Mouse (Mus musculus) urinary bladder, adult 18-20 months (tissue): ENCODE measurements around the gene Peli2.
A peak's percentile ranks its signal among the peaks of the same experiment; 100 is the strongest.

Experiments used
- DNase-seq, 2 experiments: peaks; one replicate each; pipeline ENCODE4 v3.0.0; 2022; ENCODE audit warnings: low spot score in 2 of 2, mixed read lengths in 2 of 2

Gene Peli2

DNA sequence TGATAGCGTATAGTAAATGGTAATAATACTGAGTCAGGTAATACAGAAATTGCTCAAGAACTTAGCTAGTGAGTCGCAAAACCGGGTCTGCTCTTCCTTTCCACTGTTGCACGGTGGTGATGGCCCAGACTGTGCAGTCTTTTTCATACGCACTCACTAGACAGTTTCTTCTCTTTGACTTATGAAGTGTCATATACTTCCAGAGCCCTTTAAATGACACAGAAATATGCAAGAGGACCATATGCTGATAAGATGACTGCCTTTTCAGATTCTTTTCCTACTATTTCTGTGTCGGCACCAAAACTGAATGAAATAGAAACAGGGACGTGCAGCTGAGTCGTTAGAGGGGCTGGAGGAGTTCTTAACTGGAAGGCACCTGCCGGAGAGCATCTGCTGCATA lies 102.1 kb downstream of the Peli2 start:
- no peak for DNase-seq

DNA sequence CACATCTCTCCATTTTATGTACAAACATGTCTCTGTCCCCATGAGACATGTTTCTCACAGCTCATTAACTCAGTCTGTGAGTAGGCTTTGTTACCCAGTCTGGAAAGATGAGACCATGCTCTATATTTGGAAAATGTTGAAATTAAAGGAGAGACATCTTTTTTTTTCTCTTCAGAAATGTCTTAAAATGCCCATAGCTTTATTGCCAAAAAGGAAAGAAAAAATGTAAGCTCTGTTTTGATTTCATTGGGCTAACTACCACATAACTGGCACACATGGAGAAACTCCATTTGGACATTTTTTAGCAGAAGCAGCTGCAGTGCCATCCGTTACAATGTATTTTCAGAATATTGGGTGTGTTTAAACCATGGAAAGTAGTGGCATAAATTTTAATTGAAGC lies 103.6 kb downstream of the Peli2 start:
- DNase-seq, result no peak

DNA sequence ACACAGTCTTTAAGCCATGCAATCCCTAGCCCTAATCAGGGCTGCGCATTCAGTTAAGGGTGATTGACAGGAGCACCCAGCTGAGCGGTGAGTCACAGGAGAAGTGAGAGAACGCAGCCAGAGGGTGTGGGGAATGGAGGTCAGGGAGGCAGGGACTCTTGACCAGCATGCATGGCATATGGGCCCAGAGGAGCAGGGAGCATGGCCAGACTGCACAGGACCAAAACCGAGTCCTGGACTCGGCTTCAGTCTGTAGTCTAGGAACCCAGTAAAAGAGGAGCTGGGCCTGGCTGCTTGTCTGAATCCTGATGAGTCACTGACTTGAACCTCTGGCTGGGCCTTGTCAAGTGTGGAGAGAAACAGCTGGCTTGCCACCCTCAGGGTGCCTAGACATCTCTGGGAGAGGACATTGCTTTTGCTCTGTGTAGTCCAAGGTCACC lies 104.3 kb downstream of the Peli2 start:
- no peak for DNase-seq

DNA sequence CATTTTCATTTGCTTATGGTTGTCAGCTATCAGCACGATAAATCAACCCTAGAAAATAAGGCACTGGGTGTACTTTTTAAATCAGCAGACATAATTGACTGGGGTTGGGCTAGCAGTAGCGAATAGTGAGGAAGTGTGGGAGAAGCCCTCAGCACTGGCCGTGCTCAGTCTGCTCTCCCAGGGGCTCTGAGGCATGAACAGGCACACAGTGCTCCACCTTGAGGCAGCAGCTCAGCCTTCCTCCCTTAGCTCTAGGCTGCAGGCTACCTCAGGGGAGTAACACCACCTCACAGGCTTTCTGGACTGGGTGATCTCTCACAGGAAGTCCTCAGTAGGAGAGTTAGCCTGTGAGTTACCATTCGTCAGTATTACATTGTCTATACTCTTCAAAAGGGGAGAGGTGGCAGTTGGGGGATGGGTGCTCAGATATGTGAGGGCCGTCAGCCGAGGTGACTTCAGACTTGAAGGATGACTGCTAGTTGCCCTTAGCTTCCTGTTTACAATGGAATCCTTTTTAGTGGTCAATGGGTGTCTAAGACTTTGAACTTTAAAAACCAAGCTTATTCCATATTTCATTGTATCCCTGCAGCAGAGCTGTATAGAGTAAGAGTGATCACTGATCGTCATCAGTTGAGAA lies 105.3 kb downstream of the Peli2 start:
- DNase-seq, result no peak

DNA sequence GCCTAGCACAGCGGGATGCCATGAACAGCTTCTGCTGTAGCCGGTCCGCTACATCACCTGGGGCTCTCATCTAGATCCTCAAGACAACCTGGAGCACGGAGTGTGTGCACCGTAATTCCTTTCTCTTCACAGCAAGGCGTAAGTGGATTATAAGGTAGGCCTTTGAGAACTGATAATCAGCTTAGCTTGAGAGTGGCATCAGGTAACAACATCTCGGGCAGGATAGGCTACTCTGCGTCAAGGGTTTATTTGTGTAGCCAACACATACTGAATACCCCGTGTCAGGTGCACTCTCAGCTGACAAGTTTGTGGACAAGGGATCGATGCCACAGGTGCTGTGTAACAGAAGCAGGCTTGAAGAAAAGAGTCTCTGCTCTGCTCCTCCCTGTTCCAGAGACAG lies 106.1 kb downstream of the Peli2 start:
- DNase-seq, result no peak

DNA sequence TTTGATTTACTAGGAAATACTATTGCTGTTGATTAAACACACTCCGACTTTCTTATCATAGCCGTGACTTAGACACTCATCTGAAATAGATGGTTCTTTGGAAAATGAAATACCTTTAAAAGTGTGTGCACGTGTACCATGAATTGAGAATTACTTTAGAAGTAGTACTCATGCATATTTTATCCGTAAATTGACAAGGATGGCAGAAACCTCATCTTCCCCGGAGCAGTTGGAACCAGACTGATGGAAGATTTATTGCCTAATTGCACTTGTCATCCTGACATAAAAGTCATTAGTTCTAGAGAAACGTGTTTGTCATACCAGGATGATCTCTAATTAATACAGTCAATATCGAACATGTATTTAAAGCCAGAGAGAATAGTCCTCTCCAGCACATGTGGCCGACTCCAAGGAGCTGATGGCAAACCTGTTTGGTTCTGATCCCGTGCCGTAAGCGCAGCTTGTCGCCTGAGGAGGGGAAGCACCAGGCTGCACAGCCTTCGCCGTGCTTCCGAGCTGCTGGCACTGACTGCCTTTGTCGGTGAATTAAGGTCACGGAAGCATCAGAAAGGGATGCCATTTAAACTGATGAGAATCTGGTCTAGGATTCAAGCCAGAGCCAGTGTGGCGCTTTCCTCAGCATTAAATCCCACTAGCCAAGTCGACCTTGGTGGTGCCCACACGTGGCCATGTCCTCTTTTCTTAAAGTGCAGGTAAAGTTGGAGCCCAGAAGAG lies 114.3 kb downstream of the Peli2 start:
- DNase-seq, result no peak

DNA sequence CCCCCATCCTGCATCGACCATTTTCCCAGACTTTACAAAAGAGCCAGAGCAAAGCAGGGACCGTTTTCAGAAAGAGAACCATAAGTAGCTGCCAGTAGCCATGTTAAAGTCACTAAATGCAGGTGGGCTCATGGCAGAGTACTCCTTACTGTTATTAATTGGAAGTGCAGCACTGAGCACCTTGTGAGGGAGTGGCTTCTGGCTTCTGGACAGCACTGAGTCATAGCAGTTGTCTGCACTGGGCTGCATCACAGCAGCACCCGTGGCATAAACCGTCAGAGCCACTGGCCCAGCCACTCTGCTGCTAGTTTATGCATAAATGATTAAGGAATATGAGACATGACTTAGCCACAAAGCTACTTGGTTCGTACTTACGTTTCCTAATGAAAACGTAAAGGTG lies 120.7 kb downstream of the Peli2 start:
- no peak for DNase-seq

DNA sequence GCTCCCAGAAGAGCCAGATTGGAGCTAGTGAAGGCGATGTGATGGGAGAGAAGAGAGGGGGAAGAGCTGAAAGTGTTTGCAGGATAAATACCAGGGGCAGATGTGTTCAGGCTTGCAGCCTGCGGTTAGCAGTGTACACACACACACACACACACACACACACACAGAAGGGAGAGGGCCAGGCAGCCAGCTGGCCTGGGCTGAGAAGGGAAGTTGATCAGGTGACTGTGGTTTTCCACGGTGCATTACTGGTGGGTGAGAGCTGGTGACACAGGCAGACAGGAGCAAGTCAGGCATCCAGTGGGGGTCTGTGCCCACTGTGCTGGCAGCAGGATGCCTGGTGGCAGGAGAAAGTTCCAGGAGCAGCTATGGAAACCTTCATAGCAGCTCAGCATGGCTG lies 125.6 kb downstream of the Peli2 start:
- peak in 1 of 2 experiments; percentile 7 for DNase-seq

DNA sequence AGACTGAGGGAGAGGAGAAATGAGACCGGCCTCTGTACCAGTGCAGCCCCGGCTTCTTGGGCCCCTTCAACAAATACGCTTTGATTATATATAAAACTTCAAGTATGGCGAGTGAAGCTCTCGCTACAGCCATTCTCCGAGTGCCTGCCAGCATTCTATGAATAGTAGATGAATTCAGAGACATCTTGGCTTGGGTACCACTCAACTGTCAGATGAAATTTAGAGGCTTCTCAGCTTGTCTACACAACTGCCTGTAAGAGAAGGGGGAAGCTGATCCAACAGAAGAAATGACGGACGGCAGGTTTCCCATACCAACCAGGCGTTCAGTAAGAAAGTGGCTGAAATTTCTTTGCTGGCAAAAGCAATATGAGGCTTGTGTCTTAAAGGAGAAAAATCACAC lies 126.3 kb downstream of the Peli2 start:
- DNase-seq, result no peak

DNA sequence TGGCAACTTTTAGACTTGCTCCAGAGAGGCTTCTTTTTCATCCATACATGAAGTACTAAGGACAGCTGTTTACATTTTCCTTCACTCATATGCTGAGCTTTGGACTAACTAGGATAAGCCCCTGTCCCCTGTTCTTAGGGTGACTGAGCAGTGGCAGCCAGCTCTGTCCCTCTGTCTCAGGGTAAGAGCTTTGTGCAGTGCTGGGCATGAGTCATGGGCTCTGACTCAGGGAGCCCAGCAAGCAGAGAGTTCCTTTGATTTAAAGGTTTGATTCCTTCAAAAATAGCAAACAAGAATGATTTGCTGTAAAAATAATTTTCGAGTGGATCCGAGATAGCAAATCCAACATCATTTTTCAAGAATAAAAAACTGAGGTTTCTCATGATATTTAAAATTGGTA lies 128.8 kb downstream of the Peli2 start:
- DNase-seq, result no peak

DNA sequence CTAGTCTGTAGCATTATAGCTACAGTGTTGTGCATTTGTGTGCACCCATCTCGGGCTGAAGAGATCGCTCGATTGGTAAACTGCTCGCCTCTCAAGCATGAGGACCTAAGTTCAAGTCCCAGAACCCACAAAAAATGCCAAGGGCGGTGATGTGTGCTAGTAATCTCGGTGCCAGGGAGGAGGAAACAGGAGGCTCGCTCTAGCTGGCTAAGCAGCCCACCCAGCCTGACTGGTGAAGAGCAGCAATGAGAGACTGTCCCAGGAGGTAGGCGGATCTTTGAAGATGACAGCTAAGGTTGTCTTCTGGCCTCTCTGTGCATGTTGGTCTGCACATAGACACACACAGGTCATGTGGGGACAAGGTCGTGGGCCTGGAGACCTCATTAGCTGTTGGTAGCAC lies 129.3 kb downstream of the Peli2 start:
- DNase-seq, result no peak

DNA sequence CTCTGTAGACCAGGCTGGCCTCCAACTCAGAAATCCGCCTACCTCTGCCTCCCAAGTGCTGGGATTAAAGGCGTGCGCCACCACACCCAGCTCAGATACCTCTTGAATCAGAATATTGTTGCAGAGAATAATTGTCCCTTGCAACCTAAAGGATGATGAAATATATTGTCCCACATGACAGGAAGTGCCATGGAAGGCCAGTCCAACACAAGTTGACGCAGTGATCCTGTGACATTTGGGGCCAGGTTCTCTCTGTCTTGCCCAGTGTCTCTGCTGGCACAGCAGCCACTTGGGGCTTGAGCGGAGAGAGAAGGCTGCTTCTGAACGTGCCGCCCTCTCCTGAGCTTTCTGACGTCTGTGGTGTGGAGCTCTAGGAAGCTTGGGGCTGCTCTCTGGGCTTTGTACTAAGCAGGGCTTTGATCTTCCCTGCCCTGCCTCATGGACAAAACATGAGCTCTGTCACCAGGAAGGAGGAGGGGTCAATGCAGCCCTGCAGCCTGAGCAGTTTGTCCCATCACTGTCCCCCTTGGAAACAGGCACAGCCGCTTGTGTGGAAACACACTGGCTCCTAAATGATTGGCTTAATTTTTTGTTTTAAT lies 130.9 kb downstream of the Peli2 start:
- no peak for DNase-seq

DNA sequence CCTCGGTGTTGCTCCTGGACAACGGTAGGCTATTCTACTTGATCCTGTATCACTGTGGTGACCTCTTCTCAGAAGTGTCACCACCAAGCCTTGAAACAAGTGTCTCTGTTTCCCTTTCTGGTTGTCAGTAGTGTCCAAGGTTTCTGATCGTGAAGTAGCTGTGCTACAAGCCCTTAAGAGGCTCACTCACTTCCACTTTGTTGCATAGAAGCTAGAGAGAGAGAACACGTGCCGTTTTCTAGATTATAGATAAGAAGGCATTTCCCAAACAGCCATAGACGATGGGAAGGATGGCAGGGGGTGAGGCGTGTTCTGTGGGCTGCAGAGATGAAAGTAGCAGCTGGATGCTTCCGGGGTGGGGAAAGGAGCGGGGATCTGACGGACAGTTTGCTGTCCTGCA lies 132.6 kb downstream of the Peli2 start:
- DNase-seq, result no peak

DNA sequence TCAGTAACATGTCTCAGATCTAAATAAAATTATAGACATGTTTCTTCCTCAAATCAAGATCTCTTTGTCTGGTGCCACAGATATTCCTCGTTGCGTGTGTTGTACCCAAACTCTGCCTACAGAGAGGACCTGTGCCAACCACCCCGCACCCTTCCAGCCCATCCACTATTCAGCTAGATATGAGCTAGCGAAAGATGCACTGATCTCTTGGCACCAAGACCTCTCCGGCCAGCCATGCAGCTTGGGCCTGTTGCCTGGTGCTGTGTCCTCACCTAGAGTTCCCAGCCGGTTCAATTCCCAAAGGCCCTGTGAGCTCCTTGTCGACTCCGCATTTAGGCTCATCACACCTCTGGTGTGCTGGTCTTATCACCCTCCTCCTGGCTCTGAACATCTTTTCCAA lies 134.1 kb downstream of the Peli2 start:
- no peak for DNase-seq

DNA sequence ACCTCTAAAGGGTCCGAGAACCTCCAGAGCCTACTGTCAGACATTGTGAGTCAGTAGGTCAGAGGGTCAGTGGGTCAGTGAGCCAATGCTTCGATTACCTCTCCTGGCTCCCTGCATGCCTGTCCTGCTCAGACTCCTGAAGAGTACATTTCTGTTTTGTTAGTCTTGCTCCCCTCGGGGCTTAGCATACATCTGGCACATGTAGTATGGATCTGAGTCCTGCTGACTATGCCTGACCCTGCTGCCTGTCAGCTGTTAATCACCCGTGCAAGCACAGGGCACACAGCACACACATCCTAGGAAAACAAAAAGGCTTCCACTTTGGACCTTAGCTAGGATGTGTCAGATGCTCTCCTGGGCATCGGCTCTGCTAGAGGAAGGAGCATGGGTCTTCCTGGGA lies 134.7 kb downstream of the Peli2 start:
- DNase-seq, result no peak

DNA sequence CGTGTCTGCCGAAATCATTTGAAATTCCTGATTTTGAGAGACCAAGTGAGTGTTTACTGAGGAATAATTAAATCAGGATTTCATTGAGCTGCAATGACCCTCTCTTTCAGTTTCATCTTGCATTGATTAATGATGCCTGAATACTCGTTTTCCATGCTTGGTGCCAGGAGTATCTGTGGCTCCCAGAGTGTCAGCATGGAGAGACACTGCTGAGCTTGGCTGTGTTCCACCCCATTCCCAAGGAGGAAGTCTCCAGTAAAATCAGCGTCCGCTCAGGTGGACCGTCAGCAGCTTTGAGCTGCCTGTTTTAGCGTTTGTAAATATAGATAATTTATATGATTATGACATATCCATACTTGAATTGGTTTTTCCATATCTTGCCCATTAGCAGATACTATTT lies 137.1 kb downstream of the Peli2 start:
- no peak for DNase-seq

DNA sequence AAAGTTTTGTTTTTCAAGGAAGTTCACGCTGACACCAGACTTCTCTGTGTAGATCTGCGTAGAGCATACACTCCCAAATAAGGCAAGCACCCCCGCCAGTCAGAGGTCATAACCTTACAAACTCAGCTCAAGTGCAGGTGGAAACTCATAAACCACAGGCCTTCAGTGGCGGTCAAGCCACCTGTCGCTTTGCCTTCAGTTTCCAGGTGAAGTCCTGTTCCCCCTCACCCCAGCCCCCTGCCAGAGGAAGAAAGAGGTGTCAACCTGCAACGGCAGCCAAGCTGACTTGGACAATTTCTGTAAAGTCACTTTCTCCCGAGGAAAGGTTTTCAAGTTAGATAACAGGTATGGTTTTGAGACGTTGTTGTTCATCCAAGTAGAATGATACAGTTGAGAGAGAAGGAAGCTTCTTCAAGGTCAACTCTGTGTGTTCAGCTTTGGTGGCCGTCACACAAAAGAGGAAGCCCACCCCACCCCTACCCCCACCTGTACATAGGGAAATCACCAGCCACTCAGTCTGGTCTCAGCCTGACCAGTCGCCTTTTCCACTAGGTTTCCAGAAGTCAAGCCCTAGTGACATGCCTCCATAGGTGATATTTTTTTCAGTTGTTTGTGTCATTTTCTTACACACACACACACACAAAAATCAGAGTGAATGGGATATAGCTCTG lies 138.2 kb downstream of the Peli2 start:
- DNase-seq, result no peak

DNA sequence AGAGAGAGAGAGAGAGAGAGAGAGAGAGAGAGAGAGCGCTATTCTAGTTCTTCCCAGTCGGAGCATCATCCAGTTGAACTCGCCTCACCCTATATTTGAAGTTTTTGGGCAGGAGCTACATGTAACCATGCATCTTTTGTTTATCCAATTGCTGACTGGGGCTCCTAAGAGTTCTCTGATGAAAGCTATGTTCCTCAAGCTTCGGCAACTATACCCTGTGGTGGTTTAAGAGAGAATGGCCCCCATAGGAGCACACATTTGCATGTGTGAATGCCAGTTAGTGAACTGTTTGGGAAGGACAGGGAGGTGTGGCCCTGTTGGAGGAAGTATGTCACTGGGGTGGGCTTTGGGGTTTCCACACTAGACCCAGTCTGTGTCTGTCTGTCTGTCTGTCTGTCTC lies 142.5 kb downstream of the Peli2 start:
- DNase-seq, result no peak

DNA sequence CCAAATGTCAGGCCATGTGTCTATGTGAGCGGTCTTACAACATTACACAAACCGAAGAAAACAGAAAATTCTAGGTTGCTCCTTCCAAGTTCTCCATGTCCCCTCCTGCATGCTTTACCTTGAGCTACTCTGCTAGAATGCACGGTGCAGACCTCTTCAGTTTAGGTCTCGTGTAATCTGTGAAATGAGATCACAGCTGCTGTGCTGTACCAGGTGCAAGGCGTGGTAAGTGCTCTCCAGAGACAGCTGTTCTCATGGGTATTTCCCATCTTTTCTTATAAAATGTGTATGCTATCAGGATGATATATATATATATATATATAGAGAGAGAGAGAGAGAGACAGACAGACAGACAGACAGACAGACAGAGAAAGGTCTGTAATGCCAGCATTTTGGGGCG lies 146.1 kb downstream of the Peli2 start:
- DNase-seq, result no peak

DNA sequence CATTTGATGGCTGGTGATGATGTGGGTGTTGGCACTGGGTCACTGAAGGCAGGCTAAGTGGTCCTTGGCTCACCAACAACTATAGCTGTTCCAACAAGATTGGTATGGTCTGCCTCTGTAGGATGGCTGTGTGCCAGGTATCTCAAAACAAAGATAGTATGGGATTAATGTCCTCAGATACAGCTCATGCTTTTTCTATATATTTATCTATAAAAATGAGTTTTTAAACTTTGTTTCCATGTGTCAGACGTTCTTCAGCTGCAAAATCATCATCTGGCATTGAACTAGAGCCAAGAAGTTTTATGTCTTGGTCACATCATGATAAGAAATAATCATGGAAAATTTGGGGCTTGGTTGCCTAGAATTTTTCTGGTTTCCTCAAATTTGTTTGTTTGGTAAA lies 157.7 kb downstream of the Peli2 start:
- no peak for DNase-seq

DNA sequence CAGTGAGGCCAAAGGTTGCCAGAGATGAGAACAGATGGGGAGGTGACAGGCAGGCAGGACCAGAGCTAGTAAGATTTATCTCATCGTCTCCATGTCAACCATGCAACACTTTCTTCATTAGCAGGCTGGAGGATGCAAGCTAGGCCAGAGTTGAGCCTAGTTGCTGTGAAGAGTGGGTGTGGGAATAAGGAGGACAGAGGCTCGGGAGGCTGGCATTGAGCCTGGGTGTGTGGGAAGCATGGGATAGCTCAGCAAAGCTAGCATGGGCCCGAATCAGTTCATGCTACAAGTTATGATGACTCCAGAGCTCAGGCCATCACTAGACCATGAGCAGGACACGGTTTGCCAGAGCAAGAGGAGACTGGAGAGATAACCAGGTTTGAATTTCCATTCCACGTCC lies 166.3 kb downstream of the Peli2 start:
- no peak for DNase-seq

DNA sequence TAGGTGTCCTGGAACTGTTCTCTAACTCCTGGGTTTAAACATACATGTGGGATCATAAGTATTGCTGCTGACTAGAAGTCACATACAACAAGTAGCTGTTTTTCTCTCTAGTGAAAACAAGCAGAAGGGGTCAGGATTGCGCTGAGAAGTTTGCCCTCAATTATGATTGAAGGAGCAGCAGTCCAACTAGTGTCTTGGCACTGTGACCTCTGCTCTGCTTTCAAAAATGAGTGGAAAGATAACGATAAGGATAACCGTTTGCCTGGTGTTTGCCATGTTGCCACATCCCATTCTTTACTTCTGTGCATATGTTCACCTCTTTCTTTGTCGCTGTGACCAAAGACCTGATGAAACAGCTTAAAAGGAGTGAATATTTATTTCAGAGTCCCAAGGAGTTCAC lies 167.0 kb downstream of the Peli2 start:
- DNase-seq, result no peak

DNA sequence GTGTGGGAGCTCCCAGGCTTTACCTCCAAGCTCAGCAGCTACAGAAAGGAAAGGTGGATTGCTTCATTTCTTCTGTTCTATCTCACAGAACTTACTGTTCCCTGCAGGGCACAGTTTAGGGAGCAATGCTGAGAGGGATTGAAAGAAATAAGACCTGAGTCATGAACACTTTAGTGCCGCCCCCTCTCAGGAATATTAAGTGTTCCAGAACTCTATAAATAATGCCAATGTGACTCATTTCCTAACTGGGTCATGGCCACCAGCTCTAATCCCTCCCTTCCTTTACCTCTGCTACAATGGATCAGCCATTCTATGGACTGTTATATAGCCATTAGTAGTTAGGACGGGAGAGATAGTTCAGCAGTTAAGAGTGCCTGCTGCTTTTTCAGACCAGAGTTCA lies 168.0 kb downstream of the Peli2 start:
- DNase-seq, result no peak
